8 mouse cellular contexts compared by ENCODE assay signal in the genomic region with DNA sequence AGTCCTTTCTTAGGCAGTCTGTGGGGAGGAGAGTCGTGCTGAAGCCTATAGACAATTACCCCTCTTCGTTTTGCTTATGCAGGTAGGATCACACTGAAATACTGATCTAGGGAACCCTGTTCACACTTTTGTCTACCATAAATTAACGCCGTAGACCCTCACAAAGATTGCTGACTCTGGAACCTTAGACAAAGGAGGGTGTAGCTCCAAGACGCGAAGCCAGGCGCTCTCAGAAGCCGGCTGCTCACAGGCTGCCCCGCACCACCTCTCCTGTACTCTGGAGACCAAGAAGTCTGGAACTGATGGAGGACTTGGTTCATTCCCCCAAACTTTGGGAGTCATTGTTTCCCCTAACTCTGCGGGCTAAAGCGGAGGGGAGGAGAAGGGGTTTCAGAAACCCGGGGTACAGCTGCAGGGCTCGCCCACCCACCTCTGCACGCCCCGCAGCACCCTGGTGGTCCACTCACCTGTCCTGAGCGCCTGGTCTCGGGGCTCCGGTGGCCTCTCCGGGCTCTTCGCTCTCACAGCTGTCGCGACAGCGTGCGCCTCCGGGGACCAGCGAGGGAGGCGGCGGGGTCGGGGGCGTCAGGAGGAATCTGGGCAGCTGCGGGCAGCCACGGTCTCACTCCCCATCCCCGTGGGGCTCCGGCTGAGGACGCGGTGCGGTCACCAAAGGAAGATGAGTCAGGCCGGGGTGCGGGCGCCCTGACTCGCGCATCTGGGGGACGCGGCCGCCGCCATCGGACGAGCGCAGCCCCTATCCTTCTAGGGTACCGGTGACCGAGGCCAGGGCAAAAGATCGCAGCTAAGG. TPM values are rescaled to one million over a fixed set of nuclear protein-coding genes. Genes with fewer than 3 reads are reported as not detected.
DNase-seq lines count a peak whose midpoint lies in the region; ATAC-seq and TF ChIP-seq lines count a peak whose summit lies in the region.

Gene Gm9767, plus strand, starts transcription at position 585 of the 811 bp plus-strand sequence.

- peak within 1 kb of the TSS; percentile 52; the same call in 1 of the 2 replicates for H3K9ac ChIP-seq in heart, embryonic 11.5 days (ENCODE audit: low read depth, low read length)
- H3K9ac ChIP-seq in embryonic facial prominence, embryonic 15.5 days = peak within 1 kb of the TSS; percentile 42
- peak within 1 kb of the TSS; percentile 64 for H3K9ac ChIP-seq in intestine, embryonic 14.5 days (ENCODE audit: low read length)
- no peak within 1 kb of the TSS for H3K9ac ChIP-seq in lung, postnatal 0 days (replicated peaks; ENCODE audit: low read depth)

- TF ChIP-seq POLR2A in small intestine, adult 2 months (IDR thresholded peaks at IDR 0.05; ENCODE audit: low read depth, low read length) = no peak

- H3K4me2 ChIP-seq in heart, embryonic 11.5 days = peak within 1 kb of the TSS; percentile 80
- peak within 1 kb of the TSS; percentile 95 for H3K4me2 ChIP-seq in embryonic facial prominence, embryonic 15.5 days (replicated peaks)
- peak within 1 kb of the TSS; percentile 57 for H3K4me2 ChIP-seq in intestine, embryonic 14.5 days (ENCODE audit: low read length)
- peak within 1 kb of the TSS; percentile 92 for H3K4me2 ChIP-seq in lung, postnatal 0 days (replicated peaks; ENCODE audit: low read depth, low read length)

- H3K4me3 ChIP-seq in heart, embryonic 11.5 days (ENCODE audit: low read depth, low read length) = peak within 1 kb of the TSS; percentile 60
- peak within 1 kb of the TSS; percentile 63 for H3K4me3 ChIP-seq in embryonic facial prominence, embryonic 15.5 days (replicated peaks)
- H3K4me3 ChIP-seq in intestine, embryonic 14.5 days (ENCODE audit: low read depth, low read length) = peak within 1 kb of the TSS; percentile 69
- peak within 1 kb of the TSS; percentile 46 for H3K4me3 ChIP-seq in lung, postnatal 0 days (ENCODE audit: low read depth, low read length)
- peak within 1 kb of the TSS; percentile 58 for H3K4me3 ChIP-seq in small intestine, adult 2 months (ENCODE audit: low read depth, low read length)

- no peaks in the 10 kb centered on the region for H3K9me3 ChIP-seq in heart, embryonic 11.5 days (replicated peaks; ENCODE audit: control insufficient read depth, low read length)
- H3K9me3 ChIP-seq in embryonic facial prominence, embryonic 15.5 days (replicated peaks) = no peaks in the 10 kb centered on the region
- H3K9me3 ChIP-seq in intestine, embryonic 14.5 days (ENCODE audit: control insufficient read depth, low read length) = no peaks in the 10 kb centered on the region
- no peaks in the 10 kb centered on the region for H3K9me3 ChIP-seq in lung, postnatal 0 days (ENCODE audit: low read length)

- ATAC-seq in heart, embryonic 11.5 days (replicated peaks; ENCODE audit: insufficient number of reproducible peaks, low FRiP score, low TSS enrichment) = no peak
- peak; percentile 56; the same call in 1 of the 2 replicates for ATAC-seq in embryonic facial prominence, embryonic 15.5 days (ENCODE audit: insufficient number of reproducible peaks, low FRiP score, low TSS enrichment, low read depth)
- ATAC-seq in intestine, embryonic 14.5 days (replicated peaks; ENCODE audit: low FRiP score, low TSS enrichment, low read depth) = peak; percentile 56; the same call in 1 of the 2 replicates
- ATAC-seq in lung, postnatal 0 days = no peak

- TF ChIP-seq EP300 in lung, postnatal 0 days (IDR thresholded peaks at IDR 0.05) = no peak

- TF ChIP-seq CTCF in lung, postnatal 0 days (IDR thresholded peaks at IDR 0.05) = no peak
- no peak for TF ChIP-seq CTCF in small intestine, adult 2 months (IDR thresholded peaks at IDR 0.05; ENCODE audit: extremely low read depth, insufficient read length, insufficient replicate concordance, low read depth, low read length)

- peaks cover 23% of the 10 kb centered on the region for H3K27me3 ChIP-seq in heart, embryonic 11.5 days (ENCODE audit: control insufficient read depth, insufficient read depth, low read length)
- 0 out of 2 replicates have a peak, but pooled peaks cover 6% of the 10 kb centered on the region for H3K27me3 ChIP-seq in embryonic facial prominence, embryonic 15.5 days
- peaks cover 2% of the 10 kb centered on the region; the same call in 1 of the 2 replicates for H3K27me3 ChIP-seq in intestine, embryonic 14.5 days (replicated peaks; ENCODE audit: control insufficient read depth, insufficient read depth, low read length)
- H3K27me3 ChIP-seq in lung, postnatal 0 days (replicated peaks; ENCODE audit: insufficient read depth, low read length) = peaks cover 11% of the 10 kb centered on the region; the same call in 1 of the 2 replicates
- H3K27me3 ChIP-seq in small intestine, adult 2 months (ENCODE audit: control insufficient read depth, insufficient read depth, low read length) = peaks cover 16% of the 10 kb centered on the region

- H3K4me1 ChIP-seq in heart, embryonic 11.5 days (ENCODE audit: control insufficient read depth, insufficient read depth, low read length) = no peaks in the 10 kb centered on the region
- H3K4me1 ChIP-seq in embryonic facial prominence, embryonic 15.5 days = 0 out of 2 replicates have a peak, but pooled peaks cover 10% of the 10 kb centered on the region
- no peaks in the 10 kb centered on the region for H3K4me1 ChIP-seq in intestine, embryonic 14.5 days (replicated peaks; ENCODE audit: control insufficient read depth, insufficient read depth, low read length)
- no peaks in the 10 kb centered on the region for H3K4me1 ChIP-seq in lung, postnatal 0 days (ENCODE audit: insufficient read depth, low read depth, low read length)
- H3K4me1 ChIP-seq in small intestine, adult 2 months (ENCODE audit: control insufficient read depth, insufficient read depth, insufficient read length, low read length) = no peaks in the 10 kb centered on the region

- H3K27ac ChIP-seq in heart, embryonic 11.5 days (ENCODE audit: low read depth, low read length) = no peak within 1 kb of the TSS
- H3K27ac ChIP-seq in embryonic facial prominence, embryonic 15.5 days (replicated peaks) = peak within 1 kb of the TSS; percentile 34
- peak within 1 kb of the TSS; percentile 36; the same call in 1 of the 2 replicates for H3K27ac ChIP-seq in intestine, embryonic 14.5 days (ENCODE audit: low read depth)
- no peak within 1 kb of the TSS for H3K27ac ChIP-seq in lung, postnatal 0 days (ENCODE audit: low read length)
- no peak within 1 kb of the TSS for H3K27ac ChIP-seq in small intestine, adult 2 months (ENCODE audit: insufficient read depth, low read depth, low read length)

- H3K36me3 ChIP-seq in heart, embryonic 11.5 days (ENCODE audit: control insufficient read depth, insufficient read depth, low read length) = no peaks in the 10 kb centered on the region
- no peaks in the 10 kb centered on the region for H3K36me3 ChIP-seq in embryonic facial prominence, embryonic 15.5 days
- H3K36me3 ChIP-seq in intestine, embryonic 14.5 days (ENCODE audit: control insufficient read depth, insufficient read depth, low read length) = no peaks in the 10 kb centered on the region
- H3K36me3 ChIP-seq in lung, postnatal 0 days (ENCODE audit: insufficient read depth, low read length) = no peaks in the 10 kb centered on the region
- no peaks in the 10 kb centered on the region for H3K36me3 ChIP-seq in small intestine, adult 2 months (ENCODE audit: control insufficient read depth, insufficient read depth, low read length)

- WGBS in heart, embryonic 11.5 days (ENCODE audit: insufficient replicate concordance) = 3% methylated on average over 49 of the region's 52 CpGs
- WGBS in embryonic facial prominence, embryonic 15.5 days = 2% methylated on average over 52 of the region's 52 CpGs
- WGBS in intestine, embryonic 14.5 days = 1% methylated on average over 51 of the region's 52 CpGs
- WGBS in lung, postnatal 0 days = 3% methylated on average over 46 of the region's 52 CpGs
- 4% methylated on average over 52 of the region's 52 CpGs for WGBS in small intestine, adult 2 months

- no peak for DNase-seq in heart, adult 11 months
- peak; percentile 32 for DNase-seq in NIH3T3 (ENCODE audit: low read depth)
- DNase-seq in intestine, embryonic 14.5 days (ENCODE audit: low spot score) = peak; percentile 72
- DNase-seq in lung, postnatal 0 days (ENCODE audit: low spot score) = no peak
- DNase-seq in ovary, postnatal 14 days (ENCODE audit: low spot score) = no peak

RNA-seq across cellular contexts. Expression of gene Gm9767, which starts in this region (rescaled TPM):
- polyA plus RNA-seq in heart, embryonic 11.5 days (2014; fragmentation: Nextera tagmentation; extraction: Ambion mirVana) = not detected in 2 replicates
- 0.37 and 1.7 TPM in 2 replicates for polyA plus RNA-seq in embryonic facial prominence, embryonic 15.5 days (2015; fragmentation: Nextera tagmentation; extraction: Ambion mirVana)
- polyA plus RNA-seq in intestine, embryonic 14.5 days (2014; fragmentation: Nextera tagmentation; extraction: Ambion mirVana) = 0.24 and 0.77 TPM in 2 replicates
- polyA plus RNA-seq in lung, postnatal 0 days (2015; fragmentation: Nextera tagmentation; extraction: Ambion mirVana) = 0.18 and 0.30 TPM in 2 replicates
- polyA plus RNA-seq in small intestine, adult 2 months (2012; rRNA removed) = not detected in 2 replicates

Comparison
In these comparisons a context has a peak if more than half of its experiments do, and no peak if none do; other contexts are left out.
1. Peak in DNase-seq, ATAC-seq, H3K4me3 ChIP-seq, H3K27ac ChIP-seq, H3K9ac ChIP-seq and H3K4me2 ChIP-seq in intestine, embryonic 14.5 days; RNA of the gene not detected or under 1 TPM.